Mouse (Mus musculus): Measurements from ENCODE around the gene L3mbtl4.

DNA sequence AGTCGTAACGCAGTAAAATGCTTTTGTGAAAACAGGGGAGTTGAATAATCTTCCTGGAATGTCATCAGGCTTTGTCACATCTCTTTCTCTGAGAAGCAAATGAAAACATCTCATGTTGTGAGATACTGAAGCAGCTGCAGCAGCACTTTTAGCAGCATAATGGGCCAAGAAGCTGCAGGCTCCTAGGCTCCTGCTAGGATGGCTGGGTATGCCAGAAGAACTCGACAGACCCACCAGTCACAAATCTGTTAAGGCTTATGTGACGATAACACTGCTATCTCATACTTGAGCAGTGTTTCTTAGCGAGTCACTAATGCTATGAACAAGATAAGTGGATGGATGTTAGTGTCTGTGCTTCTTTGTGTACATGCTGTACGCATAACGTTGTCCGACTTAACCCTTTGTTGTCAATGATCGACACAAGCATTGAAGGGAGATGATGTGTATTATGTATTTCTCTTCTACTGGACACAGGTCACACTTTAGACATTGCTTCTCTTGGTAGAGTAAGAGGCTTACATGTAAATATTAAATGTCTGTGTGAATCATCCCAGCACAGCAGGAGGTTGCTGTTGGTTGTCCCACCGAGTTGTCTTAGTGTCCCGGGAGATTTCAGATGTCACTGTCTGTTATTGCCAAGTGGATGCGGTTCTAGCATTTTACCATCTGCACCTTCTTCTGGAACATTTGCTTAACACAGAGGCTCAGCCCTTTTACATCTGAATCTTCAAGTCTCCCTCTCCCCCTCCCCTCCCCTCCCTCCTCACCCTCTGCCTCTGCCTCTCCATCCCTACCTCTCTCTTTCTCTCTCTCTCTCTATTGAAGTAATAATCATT lies 149.3 kb downstream of the L3mbtl4 start:
- TF ChIP-seq CTCF (IDR thresholded peaks at IDR 0.05) = no peak
- no peak for TF ChIP-seq EP300 (IDR thresholded peaks at IDR 0.05)

Data from lung, postnatal 0 days (tissue).